Mouse (Mus musculus): ENCODE data around the gene Runx1.

Runx1 gene

GRCm38 (mm10) chr16:92747062-92747461 lies 78.9 kb downstream of the Runx1 start:
- no peak for DNase-seq (ENCODE audit: low read depth)

GRCm38 (mm10) chr16:92745239-92745638 lies 80.7 kb downstream of the Runx1 start:
- no peak for DNase-seq (ENCODE audit: low read depth)

GRCm38 (mm10) chr16:92744172-92744777 lies 81.7 kb downstream of the Runx1 start:
- DNase-seq (ENCODE audit: low read depth), result no peak

GRCm38 (mm10) chr16:92743755-92744154 lies 82.2 kb downstream of the Runx1 start:
- DNase-seq (ENCODE audit: low read depth), result no peak

GRCm38 (mm10) chr16:92741342-92741741 lies 84.6 kb downstream of the Runx1 start:
- no peak for DNase-seq (ENCODE audit: low read depth)

GRCm38 (mm10) chr16:92740541-92740940 lies 85.4 kb downstream of the Runx1 start:
- DNase-seq (ENCODE audit: low read depth), result no peak

- DNase-seq (ENCODE audit: low read depth), result no peak
Measured at GRCm38 (mm10) chr16:92739997-92740396, 86.0 kb downstream of the Runx1 start.

- DNase-seq (ENCODE audit: low read depth), result no peak
Measured at GRCm38 (mm10) chr16:92739071-92739793, 86.7 kb downstream of the Runx1 start.

- no peak for DNase-seq (ENCODE audit: low read depth)
Measured at GRCm38 (mm10) chr16:92738476-92739010, 87.4 kb downstream of the Runx1 start.

GRCm38 (mm10) chr16:92726870-92727269 lies 99.1 kb downstream of the Runx1 start:
- peak; percentile 56 for DNase-seq (ENCODE audit: low read depth)

GRCm38 (mm10) chr16:92724526-92724925 lies 101.4 kb downstream of the Runx1 start:
- DNase-seq (ENCODE audit: low read depth), result peak; percentile 82

GRCm38 (mm10) chr16:92720678-92721077 lies 105.3 kb downstream of the Runx1 start:
- DNase-seq (ENCODE audit: low read depth), result no peak

GRCm38 (mm10) chr16:92719725-92720124 lies 106.2 kb downstream of the Runx1 start:
- DNase-seq (ENCODE audit: low read depth), result no peak

GRCm38 (mm10) chr16:92715599-92716483 lies 110.1 kb downstream of the Runx1 start:
- peak; percentile 99 for DNase-seq (ENCODE audit: low read depth)

GRCm38 (mm10) chr16:92710161-92710560 lies 115.8 kb downstream of the Runx1 start:
- DNase-seq (ENCODE audit: low read depth), result peak; percentile 78

- peak; percentile 54 for DNase-seq (ENCODE audit: low read depth)
Measured at GRCm38 (mm10) chr16:92708718-92709117, 117.2 kb downstream of the Runx1 start.

GRCm38 (mm10) chr16:92707712-92708111 lies 118.2 kb downstream of the Runx1 start:
- DNase-seq (ENCODE audit: low read depth), result no peak

GRCm38 (mm10) chr16:92707146-92707545 lies 118.8 kb downstream of the Runx1 start:
- DNase-seq (ENCODE audit: low read depth), result no peak

GRCm38 (mm10) chr16:92705564-92706458 lies 120.1 kb downstream of the Runx1 start:
- no peak for DNase-seq (ENCODE audit: low read depth)

- DNase-seq (ENCODE audit: low read depth), result no peak
Measured at GRCm38 (mm10) chr16:92703850-92704249, 122.1 kb downstream of the Runx1 start.

All from 416B (cell line).